Mouse (Mus musculus) thymus, adult 2 months (tissue): Measurements from ENCODE around the gene Cadm4.

Experiments used
- CTCF ChIP-seq: fragments of 200-500 bp; IDR thresholded peaks from 2 replicates; pipeline ENCODE4 v1.5.1; 2012; ENCODE audit warnings: mild to moderate bottlenecking, control low read depth, low read length, moderate library complexity, borderline replicate concordance; ENCODE audit not compliant: control insufficient read depth, poor library complexity, insufficient read depth; ENCODE audit errors: extremely low read depth
- POLR2A ChIP-seq: fragments of 200-500 bp; IDR thresholded peaks from 2 replicates; pipeline ENCODE4 v1.6.1; 2012; ENCODE audit warnings: mild to moderate bottlenecking, low read length, control low read depth, moderate library complexity; ENCODE audit not compliant: control insufficient read depth, poor library complexity, insufficient read depth; ENCODE audit errors: extremely low read depth

GRCm38 (mm10) chr7:24480986-24481473 is 793 bp upstream of the Cadm4 start:
- TF ChIP-seq CTCF (no peak), POLR2A (no peak)
